Mouse (Mus musculus) liver, embryonic 11.5 days (tissue): Measurements from ENCODE around the gene Vmn1r77. TPM values are rescaled to one million over a fixed set of nuclear protein-coding genes. Genes with fewer than 3 reads are reported as not detected.
"Not testable (repeated sequence)": the region's sequence is repeated elsewhere in the genome, so short reads cannot be mapped to it uniquely, and the experiment has no call there.

Source experiments
- ATAC-seq: fragments of 200-750 bp; cut with Nextera tagmentation; replicated peaks from 2 replicates; pipeline ENCODE4 v1.8.0; 2017; ENCODE audit warnings: moderate number of reproducible peaks, mild to moderate bottlenecking, moderate TSS enrichment, moderate library complexity; ENCODE audit not compliant: low FRiP score
- DNase-seq: peaks from one replicate; pipeline ENCODE4 v3.0.0-alpha.2; 2017; ENCODE audit warnings: low spot score
- H3K27ac ChIP-seq: fragments of 300-500 bp; sonication (generic); 2 replicates; pipeline ENCODE4 v1.5.1; 2014; ENCODE audit warnings: mild to moderate bottlenecking, low read depth, low read length, control low read depth
- H3K27me3 ChIP-seq: fragments of 300-500 bp; sonication (generic); replicated peaks from 2 replicates; pipeline ENCODE4 v1.6.1; 2014; ENCODE audit warnings: low read length, mixed read lengths; ENCODE audit not compliant: control insufficient read depth, insufficient read depth
- H3K36me3 ChIP-seq: fragments of 300-500 bp; sonication (generic); 2 replicates; pipeline ENCODE4 v1.6.1; 2014; ENCODE audit warnings: mild to moderate bottlenecking, low read length, moderate library complexity, mixed read lengths; ENCODE audit not compliant: control insufficient read depth, insufficient read depth
- H3K4me1 ChIP-seq: fragments of 300-500 bp; sonication (generic); replicated peaks from 2 replicates; pipeline ENCODE4 v1.6.1; 2014; ENCODE audit warnings: low read length, mixed read lengths; ENCODE audit not compliant: control insufficient read depth, insufficient read depth
- H3K4me2 ChIP-seq: fragments of 300-500 bp; sonication (generic); 2 replicates; pipeline ENCODE4 v1.6.1; 2014; ENCODE audit warnings: mild to moderate bottlenecking, control low read depth, moderate library complexity
- H3K4me3 ChIP-seq: fragments of 300-500 bp; sonication (generic); 2 replicates; pipeline ENCODE4 v1.5.1; 2014; ENCODE audit warnings: low read depth, low read length, control low read depth
- H3K9ac ChIP-seq: fragments of 300-500 bp; sonication (generic); 2 replicates; pipeline ENCODE4 v1.6.1; 2014; ENCODE audit warnings: low read depth, low read length, control low read depth
- H3K9me3 ChIP-seq: fragments of 300-500 bp; sonication (generic); 2 replicates; pipeline ENCODE4 v1.6.1; 2016; ENCODE audit warnings: low read length, inconsistent platforms, mixed read lengths; ENCODE audit not compliant: control insufficient read depth
- WGBS: fragments of 180-500 bp; shearing (Covaris S2); extraction: QIAGEN DNeasy Blood & Tissue Kit; methylation state at CpG from one replicate; pipeline ENCODE4 v1.1.7; 2014; 5-methylcytosine and 5-hydroxymethylcytosine counted together
- polyA plus RNA-seq: library from polyadenylated mRNA; unstranded; fragments of >200 nt; fragmentation: Nextera tagmentation; extraction: Ambion mirVana; gene quantifications from 2 replicates; pipeline ENCODE4 v1.2.1, GENCODE M21; 2014

The Vmn1r77 gene
- not detected in 2 replicates for polyA plus RNA-seq

- ATAC-seq, H3K27me3 ChIP-seq, H3K4me1 ChIP-seq, H3K36me3 ChIP-seq, H3K27ac ChIP-seq, DNase-seq, H3K9ac ChIP-seq, H3K9me3 ChIP-seq, H3K4me3 ChIP-seq, H3K4me2 ChIP-seq: not testable (repeated sequence)
Measured at GRCm38 (mm10) chr7:12036452-12036851, at the start of gene Vmn1r77. TSS of gene Vmn1r77 (plus strand) at chr7:12036752.

- ATAC-seq, H3K27ac ChIP-seq: not testable (repeated sequence)
- peaks cover 37% of the 10 kb centered on the region for H3K9me3 ChIP-seq
Measured at GRCm38 (mm10) chr7:12011491-12011890, 25.1 kb upstream of the Vmn1r77 start.

GRCm38 (mm10) chr7:12012392-12012791 lies 24.2 kb upstream of the Vmn1r77 start:
- WGBS, result 91% methylated on average over 3 of the region's 3 CpGs
- not testable (repeated sequence) for H3K4me2 ChIP-seq, H3K9ac ChIP-seq, ATAC-seq, H3K27me3 ChIP-seq, H3K27ac ChIP-seq, H3K4me1 ChIP-seq, H3K4me3 ChIP-seq, H3K36me3 ChIP-seq, DNase-seq
- H3K9me3 ChIP-seq, result peaks cover 46% of the 10 kb centered on the region

More at GRCm38 (mm10) chr7:12011491-12011890, 25.1 kb upstream of the Vmn1r77 start:
- WGBS, result 94% methylated on average over 5 of the region's 5 CpGs
- not testable (repeated sequence) for DNase-seq, H3K4me1 ChIP-seq, H3K27me3 ChIP-seq, H3K36me3 ChIP-seq, H3K4me3 ChIP-seq, H3K9ac ChIP-seq, H3K4me2 ChIP-seq

- Histone ChIP-seq H3K27me3 (no peaks in the 10 kb centered on the region), H3K4me3 (no peak overlapping the region), H3K36me3 (no peaks in the 10 kb centered on the region), H3K27ac (no peak overlapping the region), H3K9ac (no peak overlapping the region), H3K4me1 (no peaks in the 10 kb centered on the region), H3K4me2 (no peak overlapping the region), H3K9me3 (peaks cover 50% of the 10 kb centered on the region)
- WGBS, result 70% methylated on average over 4 of the region's 4 CpGs
- no peak for ATAC-seq
- DNase-seq, result no peak
Measured at GRCm38 (mm10) chr7:12013106-12013505, 23.4 kb upstream of the Vmn1r77 start.

- not testable (repeated sequence) for DNase-seq, H3K4me3 ChIP-seq, H3K27ac ChIP-seq, ATAC-seq, H3K9ac ChIP-seq, H3K4me1 ChIP-seq, H3K36me3 ChIP-seq, H3K4me2 ChIP-seq, H3K27me3 ChIP-seq
- WGBS, result 71% methylated on average over 2 of the region's 2 CpGs
- peaks cover 42% of the 10 kb centered on the region for H3K9me3 ChIP-seq
Measured at GRCm38 (mm10) chr7:12017829-12018228, 18.7 kb upstream of the Vmn1r77 start.

GRCm38 (mm10) chr7:12040664-12041063 lies 4.1 kb downstream of the Vmn1r77 start:
- ATAC-seq, result no peak
- H3K27ac ChIP-seq, result no peak overlapping the region
- H3K4me3 ChIP-seq, result no peak overlapping the region
- no peaks in the 10 kb centered on the region for H3K27me3 ChIP-seq
- 70% methylated on average over 2 of the region's 2 CpGs for WGBS
- H3K9ac ChIP-seq, result no peak overlapping the region
- no peak for DNase-seq
- H3K4me1 ChIP-seq, result no peaks in the 10 kb centered on the region
- no peaks in the 10 kb centered on the region for H3K36me3 ChIP-seq
- no peaks in the 10 kb centered on the region for H3K9me3 ChIP-seq
- H3K4me2 ChIP-seq, result no peak overlapping the region

Other genes with a start within 250 kb of the Vmn1r77 start
- not detected in 2 replicates for gene Vmn1r74, start 202.8 kb upstream of the Vmn1r77 start, polyA plus RNA-seq
- not detected in 2 replicates for gene Vmn1r75, start 162.1 kb upstream of the Vmn1r77 start, polyA plus RNA-seq
- gene Vmn1r76, start 98.5 kb upstream of the Vmn1r77 start, polyA plus RNA-seq, result not detected in 2 replicates
- not detected in 2 replicates for gene Vmn1r78, start 113.5 kb downstream of the Vmn1r77 start, polyA plus RNA-seq
- gene Vmn1r79, start 134.5 kb downstream of the Vmn1r77 start, polyA plus RNA-seq, result not detected in 2 replicates
- not detected in 2 replicates for gene Vmn1r80, start 152.5 kb downstream of the Vmn1r77 start, polyA plus RNA-seq
- not detected in 2 replicates for gene Vmn1r81, start 231.5 kb downstream of the Vmn1r77 start, polyA plus RNA-seq